Mouse (Mus musculus): Measurements from ENCODE around the gene Map2k6. TPM values are rescaled to one million over a fixed set of nuclear protein-coding genes. Genes with fewer than 3 reads are reported as not detected.

Map2k6 gene
- polyA plus RNA-seq, 1 experiment from 2014 or later: 17.6 TPM

DNA sequence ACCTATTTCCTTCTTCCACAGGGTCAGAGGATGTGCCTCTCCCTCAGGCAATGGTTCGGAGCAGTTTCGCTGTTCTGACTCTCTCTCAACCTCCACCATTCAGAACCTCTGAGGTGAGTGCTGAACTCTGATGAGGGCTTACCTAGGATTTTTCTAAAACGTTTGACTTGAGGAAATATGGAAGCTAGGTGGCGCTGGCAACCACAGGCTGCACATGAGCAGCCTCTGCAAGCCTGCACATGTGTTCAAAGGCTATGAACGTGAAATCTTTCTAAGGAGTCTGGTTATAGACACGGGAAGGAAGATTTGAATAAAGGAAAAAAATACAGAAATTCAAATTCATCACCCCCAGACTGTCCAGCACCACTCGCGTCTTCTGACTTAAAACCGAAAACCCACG is 173.6 kb downstream of the Map2k6 start:
- no peaks in the 10 kb centered on the region for H3K36me3 ChIP-seq (ENCODE audit: control insufficient read depth, insufficient read depth, low read length)
- H3K4me1 ChIP-seq (ENCODE audit: control insufficient read depth, insufficient read depth, low read length): no peaks in the 10 kb centered on the region
- H3K27ac ChIP-seq (ENCODE audit: low read length): no peak overlapping the region
- no peaks in the 10 kb centered on the region for H3K27me3 ChIP-seq (ENCODE audit: control insufficient read depth, insufficient read depth, low read length)
- H3K9ac ChIP-seq (ENCODE audit: low read length): no peak overlapping the region
- no peaks in the 10 kb centered on the region for H3K9me3 ChIP-seq (replicated peaks; ENCODE audit: control insufficient read depth, low read length)
- WGBS: 53% methylated on average over 10 of the region's 10 CpGs
- ATAC-seq (ENCODE audit: insufficient read depth, low FRiP score): no peak
- H3K4me3 ChIP-seq (replicated peaks; ENCODE audit: low read length): no peak overlapping the region
- no peak overlapping the region for H3K4me2 ChIP-seq (ENCODE audit: low read depth, low read length)

Other genes with a start within 250 kb of the Map2k6 start
- gene Abca9, start 230.9 kb upstream of the Map2k6 start, polyA plus RNA-seq (2015; fragmentation: Nextera tagmentation; extraction: Ambion mirVana): 2.3 and 3.2 TPM in 2 replicates
- 0.85 and 1.7 TPM in 2 replicates for gene Abca6, start 147.3 kb upstream of the Map2k6 start, polyA plus RNA-seq (2015; fragmentation: Nextera tagmentation; extraction: Ambion mirVana)
- 3.8 and 4.3 TPM in 2 replicates for gene Abca5, start 61.4 kb upstream of the Map2k6 start, polyA plus RNA-seq (2015; fragmentation: Nextera tagmentation; extraction: Ambion mirVana)